Mouse (Mus musculus): ENCODE results near the gene Krt28. TPM values are rescaled to one million over a fixed set of nuclear protein-coding genes. Genes with fewer than 3 reads are reported as not detected.

The Krt28 gene
- polyA plus RNA-seq, 1 experiment from 2014 or later: 0.43 TPM

DNA sequence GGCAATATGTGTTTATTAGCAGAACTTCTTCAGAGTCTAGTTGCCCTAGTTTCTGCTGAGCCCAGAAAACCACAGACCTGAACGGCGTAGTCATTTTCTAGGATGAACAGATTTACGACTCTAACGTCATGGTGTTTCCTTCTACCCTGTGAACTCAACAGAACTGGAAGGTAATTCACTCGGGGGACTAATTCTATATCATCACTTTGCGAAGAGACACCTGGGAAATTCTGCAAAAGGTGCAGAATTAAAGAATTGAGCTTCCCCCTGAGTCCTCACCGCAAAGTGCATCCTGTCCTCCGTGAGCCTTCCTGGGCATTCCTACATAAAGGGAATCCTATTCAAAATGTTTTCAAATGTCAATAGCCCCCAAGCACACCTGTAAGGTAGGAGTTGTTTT, 13.3 kb downstream of the Krt28 start:
- H3K4me3 ChIP-seq: no peak overlapping the region
- no peak overlapping the region for H3K27ac ChIP-seq
- WGBS: 91% methylated on average over 8 of the region's 8 CpGs
- H3K9me3 ChIP-seq: no peaks in the 10 kb centered on the region
- H3K4me2 ChIP-seq: no peak overlapping the region
- H3K9ac ChIP-seq: no peak overlapping the region
- no peaks in the 10 kb centered on the region for H3K27me3 ChIP-seq
- H3K4me1 ChIP-seq (replicated peaks): no peaks in the 10 kb centered on the region
- ATAC-seq (ENCODE audit: low FRiP score): no peak
- H3K36me3 ChIP-seq: no peaks in the 10 kb centered on the region

DNA sequence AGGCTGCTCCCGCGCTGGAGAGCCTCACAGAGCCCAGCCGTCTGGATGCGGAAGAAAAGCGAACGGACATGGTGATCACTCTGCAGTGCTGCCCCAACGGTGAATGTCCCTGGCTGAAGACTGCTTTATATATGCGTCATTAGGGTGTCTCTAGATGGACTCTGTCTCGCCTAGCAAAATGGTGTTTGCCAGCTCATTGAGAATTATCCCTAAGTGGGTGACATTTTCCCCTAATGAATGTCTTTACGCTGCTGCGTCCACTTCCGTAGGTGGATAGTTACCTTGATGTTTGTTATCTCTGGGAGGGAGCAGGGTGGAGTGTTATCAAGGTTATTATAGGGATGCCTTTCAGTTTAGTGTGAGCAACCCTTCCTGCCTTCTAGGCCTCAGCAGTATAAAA, 23.7 kb downstream of the Krt28 start, which contains the start of gene Krt27:
TSS of gene Krt27 (minus strand) at position 101 of the 400 bp plus-strand sequence.
- Histone ChIP-seq H3K9ac (no peak within 1 kb of the TSS), H3K4me2 (no peak within 1 kb of the TSS), H3K27ac (no peak within 1 kb of the TSS), H3K9me3 (no peaks in the 10 kb centered on the region), H3K4me3 (no peak within 1 kb of the TSS), H3K27me3 (no peaks in the 10 kb centered on the region), H3K4me1 (replicated peaks) (no peaks in the 10 kb centered on the region), H3K36me3 (no peaks in the 10 kb centered on the region)
- ATAC-seq (ENCODE audit: low FRiP score): no peak
- 86% methylated on average over 12 of the region's 12 CpGs for WGBS

DNA sequence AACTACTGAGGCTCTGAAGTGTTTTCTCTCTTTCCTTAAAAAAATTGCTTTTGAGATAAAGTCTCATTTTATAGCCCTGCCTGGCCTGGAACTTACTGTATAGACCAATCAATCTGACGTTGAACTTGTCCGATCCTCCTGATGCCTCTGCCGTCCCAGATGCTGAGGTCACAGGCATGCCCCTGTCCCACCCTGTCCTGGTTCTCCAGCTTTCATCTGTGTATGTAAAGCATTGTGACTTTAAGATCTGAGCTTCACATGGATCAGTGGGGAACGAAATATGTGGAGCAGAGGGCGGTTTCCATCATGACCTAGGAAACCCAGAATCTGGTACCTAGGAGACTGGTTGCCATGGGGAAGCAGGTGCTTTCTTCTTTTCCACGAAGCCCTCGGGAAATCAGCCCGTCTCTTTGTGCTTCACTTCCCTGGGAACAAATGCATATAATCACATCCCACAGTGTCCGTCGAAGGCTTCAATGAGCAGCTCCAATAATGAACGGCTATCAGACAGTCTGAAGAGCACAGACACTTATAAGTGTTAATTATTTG, 35.3 kb downstream of the Krt28 start:
- Histone ChIP-seq H3K4me2 (no peak overlapping the region), H3K9me3 (no peaks in the 10 kb centered on the region), H3K9ac (no peak overlapping the region), H3K27me3 (no peaks in the 10 kb centered on the region), H3K4me3 (no peak overlapping the region), H3K27ac (peak overlapping the region; percentile 35; the same call in 1 of the 2 replicates), H3K36me3 (no peaks in the 10 kb centered on the region), H3K4me1 (replicated peaks) (peaks cover 6% of the 10 kb centered on the region)
- WGBS: 20% methylated on average over 11 of the region's 11 CpGs
- no peak for ATAC-seq (ENCODE audit: low FRiP score)

DNA sequence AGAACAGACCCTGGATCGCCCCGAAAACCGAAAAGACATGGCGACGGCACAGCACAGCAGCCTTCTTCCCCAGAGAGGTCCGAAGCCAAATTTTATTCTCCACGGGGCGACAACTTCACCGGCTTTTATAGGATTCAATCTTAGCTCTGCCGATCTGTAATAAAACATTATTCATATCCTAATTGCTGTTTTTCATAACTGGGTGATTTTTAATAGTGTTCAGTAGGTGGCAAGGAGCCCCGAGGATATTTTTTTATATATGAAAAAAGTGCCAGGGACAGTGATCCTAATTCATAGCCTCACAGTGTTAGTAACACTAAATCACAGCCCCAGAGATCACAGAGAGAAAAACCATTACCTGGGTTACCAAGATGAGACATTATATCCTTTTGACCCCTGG, 36.8 kb downstream of the Krt28 start, which contains the start of gene Krt26:
TSS of gene Krt26 (minus strand) at position 101 of the 400 bp plus-strand sequence.
- Histone ChIP-seq H3K4me1 (replicated peaks) (peaks cover 14% of the 10 kb centered on the region), H3K27me3 (no peaks in the 10 kb centered on the region), H3K36me3 (no peaks in the 10 kb centered on the region), H3K9me3 (no peaks in the 10 kb centered on the region), H3K9ac (no peak within 1 kb of the TSS), H3K27ac (no peak within 1 kb of the TSS), H3K4me3 (no peak within 1 kb of the TSS), H3K4me2 (no peak within 1 kb of the TSS)
- ATAC-seq (ENCODE audit: low FRiP score): no peak
- WGBS: 88% methylated on average over 11 of the region's 11 CpGs

DNA sequence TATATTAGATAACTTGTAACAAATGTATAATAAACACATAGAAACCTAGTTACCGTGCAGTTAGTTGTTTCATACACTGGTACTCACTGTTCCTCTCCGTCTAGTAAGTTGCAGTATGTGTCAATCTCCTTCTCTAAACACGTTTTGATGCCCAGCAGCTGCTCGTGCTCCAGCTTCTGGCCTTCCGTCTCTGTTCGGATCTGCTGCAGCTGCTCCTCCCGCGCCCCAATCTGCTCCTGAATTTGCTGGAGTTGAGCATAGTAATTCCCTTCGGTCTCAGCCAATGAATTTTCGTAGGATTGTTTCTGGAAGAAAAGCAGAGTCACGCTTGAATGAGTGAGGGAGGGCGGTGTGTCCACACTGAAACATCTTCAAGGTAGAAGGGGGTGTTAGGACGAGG, 41.3 kb downstream of the Krt28 start:
- Histone ChIP-seq H3K4me3 (no peak overlapping the region), H3K27ac (no peak overlapping the region), H3K36me3 (no peaks in the 10 kb centered on the region), H3K4me1 (replicated peaks) (peaks cover 7% of the 10 kb centered on the region; the same call in 1 of the 2 replicates), H3K4me2 (no peak overlapping the region), H3K27me3 (no peaks in the 10 kb centered on the region), H3K9me3 (no peaks in the 10 kb centered on the region), H3K9ac (no peak overlapping the region)
- ATAC-seq (ENCODE audit: low FRiP score): no peak
- WGBS: 49% methylated on average over 13 of the region's 13 CpGs

DNA sequence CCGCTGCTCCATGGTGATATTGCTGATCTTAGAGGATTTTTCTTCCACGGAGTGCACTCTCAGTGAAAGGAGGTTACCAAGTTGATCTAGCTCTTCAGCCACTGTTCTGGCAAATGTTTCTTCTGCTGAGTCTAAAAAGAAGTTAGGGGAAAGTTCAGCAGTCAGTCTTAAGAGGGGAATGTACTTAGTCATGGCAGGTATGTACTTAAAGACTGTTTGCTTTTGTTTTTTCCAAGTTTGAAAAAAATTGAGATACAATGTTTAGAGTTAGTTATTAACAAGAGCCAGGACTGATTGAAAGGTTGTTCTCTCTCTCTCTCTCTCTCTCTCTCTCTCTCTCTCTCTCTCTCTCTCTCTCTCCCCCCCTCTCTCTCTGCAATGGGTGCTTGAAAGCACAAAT, 45.0 kb downstream of the Krt28 start:
- H3K36me3 ChIP-seq: no peaks in the 10 kb centered on the region
- no peaks in the 10 kb centered on the region for H3K27me3 ChIP-seq
- no peak overlapping the region for H3K4me3 ChIP-seq
- peaks cover 7% of the 10 kb centered on the region; the same call in 1 of the 2 replicates for H3K4me1 ChIP-seq (replicated peaks)
- WGBS: 65% methylated on average over 2 of the region's 2 CpGs
- H3K27ac ChIP-seq: no peak overlapping the region
- H3K9ac ChIP-seq: no peak overlapping the region
- no peak overlapping the region for H3K4me2 ChIP-seq
- no peak for ATAC-seq (ENCODE audit: low FRiP score)
- H3K9me3 ChIP-seq: no peaks in the 10 kb centered on the region

DNA sequence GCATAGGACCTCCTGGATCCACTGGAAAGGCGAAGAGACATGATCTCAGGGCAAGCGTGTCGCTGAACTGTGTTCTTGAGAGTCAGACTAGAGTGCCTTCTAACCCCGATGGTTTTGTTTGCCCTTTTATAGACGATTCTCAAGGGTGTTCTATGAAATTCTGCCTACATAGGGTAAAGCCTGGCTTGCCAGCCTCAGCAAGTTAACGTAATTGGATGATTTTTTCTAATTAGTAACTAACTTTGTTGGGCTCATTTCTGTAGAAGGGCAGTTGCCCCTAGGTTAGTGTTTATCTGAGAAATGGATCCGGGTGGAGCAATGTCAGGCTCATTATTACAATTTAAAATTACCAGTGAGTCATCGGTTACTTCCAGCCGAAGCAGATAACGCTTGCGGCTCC, 51.9 kb downstream of the Krt28 start, which contains the start of gene Krt25:
TSS of gene Krt25 (minus strand) at position 101 of the 400 bp plus-strand sequence.
- H3K4me2 ChIP-seq: no peak within 1 kb of the TSS
- no peaks in the 10 kb centered on the region for H3K4me1 ChIP-seq (replicated peaks)
- no peaks in the 10 kb centered on the region for H3K9me3 ChIP-seq
- H3K27me3 ChIP-seq: 0 out of 2 replicates have a peak, but pooled peaks cover 3% of the 10 kb centered on the region
- 95% methylated on average over 11 of the region's 11 CpGs for WGBS
- ATAC-seq (ENCODE audit: low FRiP score): no peak
- no peak within 1 kb of the TSS for H3K27ac ChIP-seq
- no peak within 1 kb of the TSS for H3K4me3 ChIP-seq
- H3K9ac ChIP-seq: no peak within 1 kb of the TSS
- H3K36me3 ChIP-seq: no peaks in the 10 kb centered on the region

DNA sequence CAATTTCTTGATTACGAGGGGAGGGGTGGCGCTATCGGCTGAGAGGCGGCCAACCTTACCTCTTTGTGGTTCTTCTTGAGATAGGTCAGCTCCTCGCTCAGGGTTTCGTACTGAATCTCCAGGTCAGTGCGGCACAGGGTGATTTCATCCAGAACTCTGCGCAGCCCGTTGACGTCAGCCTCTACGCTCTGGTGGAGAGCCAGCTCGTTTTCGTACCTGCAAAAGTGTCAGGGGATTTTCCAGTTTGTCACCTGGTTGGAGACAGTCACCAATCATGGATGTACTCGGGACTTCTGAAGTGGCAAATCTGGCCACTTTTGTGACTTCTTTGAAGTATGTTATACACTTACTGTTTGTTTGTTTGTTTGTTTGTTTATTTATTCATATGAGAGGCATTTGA, 53.6 kb downstream of the Krt28 start:
- WGBS: 90% methylated on average over 14 of the region's 14 CpGs

DNA sequence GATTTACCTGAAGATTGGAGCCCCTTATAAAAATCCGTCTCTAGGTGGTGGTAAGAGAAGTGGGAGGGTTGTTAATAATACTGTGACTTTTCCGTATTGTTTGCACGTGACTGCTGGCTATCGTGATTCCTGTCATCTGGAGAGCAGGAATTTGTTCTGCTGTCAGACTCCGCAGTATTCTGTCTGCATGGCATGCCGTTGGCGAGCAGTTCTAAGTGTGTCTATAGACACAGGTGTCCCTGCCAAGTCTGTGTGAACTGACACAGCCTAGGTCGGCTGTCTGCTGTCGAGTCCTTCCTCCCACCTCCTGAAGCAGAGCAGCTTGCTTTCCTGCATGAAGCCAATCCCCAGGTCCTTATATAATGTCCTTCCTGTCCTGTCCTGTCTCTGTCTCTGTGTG, 55.6 kb downstream of the Krt28 start:
- H3K4me2 ChIP-seq: no peak overlapping the region
- H3K9me3 ChIP-seq: no peaks in the 10 kb centered on the region
- no peak overlapping the region for H3K9ac ChIP-seq
- no peaks in the 10 kb centered on the region for H3K36me3 ChIP-seq
- 0 out of 2 replicates have a peak, but pooled peaks cover 3% of the 10 kb centered on the region for H3K27me3 ChIP-seq
- H3K27ac ChIP-seq: no peak overlapping the region
- ATAC-seq (ENCODE audit: low FRiP score): no peak
- no peak overlapping the region for H3K4me3 ChIP-seq
- peaks cover 8% of the 10 kb centered on the region for H3K4me1 ChIP-seq (replicated peaks)
- WGBS: 85% methylated on average over 9 of the region's 9 CpGs

More for the DNA sequence above, 53.6 kb downstream of the Krt28 start:
- Histone ChIP-seq H3K4me2 (no peak overlapping the region), H3K9ac (no peak overlapping the region), H3K27ac (no peak overlapping the region), H3K36me3 (no peaks in the 10 kb centered on the region), H3K9me3 (no peaks in the 10 kb centered on the region), H3K27me3 (0 out of 2 replicates have a peak, but pooled peaks cover 3% of the 10 kb centered on the region), H3K4me1 (replicated peaks) (peaks cover 8% of the 10 kb centered on the region), H3K4me3 (no peak overlapping the region)
- no peak for ATAC-seq (ENCODE audit: low FRiP score)

DNA sequence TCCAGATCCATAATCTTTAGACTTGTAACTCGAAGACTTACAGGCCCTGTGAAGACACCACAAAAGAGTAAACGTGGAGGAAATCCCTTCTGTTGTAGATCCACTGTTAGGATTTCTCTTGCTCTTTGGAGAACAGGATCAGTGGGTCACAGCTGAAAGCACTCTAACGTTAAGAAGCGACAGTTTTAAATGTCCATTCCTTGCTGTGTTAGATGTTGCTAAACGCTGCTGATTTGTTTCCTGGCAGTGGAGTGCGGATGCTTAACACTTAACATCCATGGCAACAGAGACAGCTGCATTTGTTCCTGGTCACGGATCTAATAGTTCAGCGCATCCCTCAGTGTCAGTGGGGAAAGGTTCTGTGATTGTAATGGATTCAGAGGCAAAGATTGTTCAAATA, 58.2 kb downstream of the Krt28 start:
- Histone ChIP-seq H3K4me2 (no peak overlapping the region), H3K4me1 (replicated peaks) (peaks cover 8% of the 10 kb centered on the region), H3K9me3 (no peaks in the 10 kb centered on the region), H3K27ac (0 out of 2 replicates have a peak overlapping the region, but pooled peaks have one; percentile 1), H3K9ac (no peak overlapping the region), H3K27me3 (no peaks in the 10 kb centered on the region), H3K36me3 (no peaks in the 10 kb centered on the region), H3K4me3 (no peak overlapping the region)
- no peak for ATAC-seq (ENCODE audit: low FRiP score)
- 41% methylated on average over 8 of the region's 8 CpGs for WGBS

Other genes with a start within 250 kb of the Krt28 start
- not detected in 2 replicates for gene Ccr7, start 219.8 kb downstream of the Krt28 start, polyA plus RNA-seq (2015; fragmentation: Nextera tagmentation; extraction: Ambion mirVana)
- gene Smarce1, start 143.9 kb downstream of the Krt28 start, polyA plus RNA-seq (2015; fragmentation: Nextera tagmentation; extraction: Ambion mirVana): 344 and 354 TPM in 2 replicates
- gene Krt222, start 130.8 kb downstream of the Krt28 start, polyA plus RNA-seq (2015; fragmentation: Nextera tagmentation; extraction: Ambion mirVana): 3.9 and 4.1 TPM in 2 replicates
- gene Krt24, start 89.6 kb downstream of the Krt28 start, polyA plus RNA-seq (2015; fragmentation: Nextera tagmentation; extraction: Ambion mirVana): 0.09 TPM in 1 of 2 replicates, not detected in the other
- gene Krt25, start 52.0 kb downstream of the Krt28 start, polyA plus RNA-seq (2015; fragmentation: Nextera tagmentation; extraction: Ambion mirVana): 0.19 and 0.35 TPM in 2 replicates
- 0.13 and 0.21 TPM in 2 replicates for gene Krt26, start 36.9 kb downstream of the Krt28 start, polyA plus RNA-seq (2015; fragmentation: Nextera tagmentation; extraction: Ambion mirVana)
- gene Krt27, start 23.8 kb downstream of the Krt28 start, polyA plus RNA-seq (2015; fragmentation: Nextera tagmentation; extraction: Ambion mirVana): not detected in 2 replicates
- 32.7 and 41.6 TPM in 2 replicates for gene Krt10, start 14.5 kb upstream of the Krt28 start, polyA plus RNA-seq (2015; fragmentation: Nextera tagmentation; extraction: Ambion mirVana)
- 0.13 TPM in 1 of 2 replicates, not detected in the other for gene Krt12, start 47.4 kb upstream of the Krt28 start, polyA plus RNA-seq (2015; fragmentation: Nextera tagmentation; extraction: Ambion mirVana)
- gene Krt20, start 63.2 kb upstream of the Krt28 start, polyA plus RNA-seq (2015; fragmentation: Nextera tagmentation; extraction: Ambion mirVana): 0.17 and 0.22 TPM in 2 replicates
- 0.10 and 0.17 TPM in 2 replicates for gene Krt23, start 118.2 kb upstream of the Krt28 start, polyA plus RNA-seq (2015; fragmentation: Nextera tagmentation; extraction: Ambion mirVana)
- gene Krt39, start 146.4 kb upstream of the Krt28 start, polyA plus RNA-seq (2015; fragmentation: Nextera tagmentation; extraction: Ambion mirVana): not detected in 2 replicates
- gene Krt40, start 168.3 kb upstream of the Krt28 start, polyA plus RNA-seq (2015; fragmentation: Nextera tagmentation; extraction: Ambion mirVana): not detected in 2 replicates
- not detected in 2 replicates for gene Krtap3-3, start 176.0 kb upstream of the Krt28 start, polyA plus RNA-seq (2015; fragmentation: Nextera tagmentation; extraction: Ambion mirVana)
- not detected in 2 replicates for gene Krtap3-2, start 181.9 kb upstream of the Krt28 start, polyA plus RNA-seq (2015; fragmentation: Nextera tagmentation; extraction: Ambion mirVana)
- not detected in 2 replicates for gene Gm11939, start 184.6 kb upstream of the Krt28 start, polyA plus RNA-seq (2015; fragmentation: Nextera tagmentation; extraction: Ambion mirVana)
- gene Krtap3-1, start 191.7 kb upstream of the Krt28 start, polyA plus RNA-seq (2015; fragmentation: Nextera tagmentation; extraction: Ambion mirVana): not detected in 2 replicates
- not detected in 2 replicates for gene Krtap1-5, start 206.1 kb upstream of the Krt28 start, polyA plus RNA-seq (2015; fragmentation: Nextera tagmentation; extraction: Ambion mirVana)
- not detected in 2 replicates for gene Krtap1-4, start 208.8 kb upstream of the Krt28 start, polyA plus RNA-seq (2015; fragmentation: Nextera tagmentation; extraction: Ambion mirVana)
- gene Krtap1-3, start 216.4 kb upstream of the Krt28 start, polyA plus RNA-seq (2015; fragmentation: Nextera tagmentation; extraction: Ambion mirVana): not detected in 2 replicates
- gene Krtap9-3, start 223.2 kb upstream of the Krt28 start, polyA plus RNA-seq (2015; fragmentation: Nextera tagmentation; extraction: Ambion mirVana): not detected in 2 replicates
- not detected in 2 replicates for gene Gm11938, start 228.4 kb upstream of the Krt28 start, polyA plus RNA-seq (2015; fragmentation: Nextera tagmentation; extraction: Ambion mirVana)
- gene Gm11937, start 235.3 kb upstream of the Krt28 start, polyA plus RNA-seq (2015; fragmentation: Nextera tagmentation; extraction: Ambion mirVana): not detected in 2 replicates
- gene Krtap2-4, start 239.9 kb upstream of the Krt28 start, polyA plus RNA-seq (2015; fragmentation: Nextera tagmentation; extraction: Ambion mirVana): not detected in 2 replicates
- not detected in 2 replicates for gene Gm11562, start 245.5 kb upstream of the Krt28 start, polyA plus RNA-seq (2015; fragmentation: Nextera tagmentation; extraction: Ambion mirVana)

All from hindbrain, embryonic 13.5 days (tissue).